Mouse (Mus musculus): Measurements from ENCODE around the gene Tbc1d22a.

- TF ChIP-seq CTCF (IDR thresholded peaks at IDR 0.05; ENCODE audit: borderline replicate concordance, insufficient read depth, low read length) (no peak), POLR2A (IDR thresholded peaks at IDR 0.05; ENCODE audit: low read depth, low read length) (no peak)
These were observed 37.9 kb downstream of the Tbc1d22a start for GRCm38 (mm10) chr15:86252130-86252529.
